Mouse (Mus musculus): ENCODE measurements around the gene Tbc1d1. TPM values are rescaled to one million over a fixed set of nuclear protein-coding genes. Genes with fewer than 3 reads are reported as not detected.

Tbc1d1 gene
- polyA plus RNA-seq, 1 experiment: 14.0 TPM

- peaks cover 2% of the 10 kb centered on the region; the same call in 1 of the 2 replicates for H3K4me1 ChIP-seq (ENCODE audit: control insufficient read depth, insufficient read depth, insufficient read length, low read length)
- no peaks in the 10 kb centered on the region for H3K27me3 ChIP-seq (ENCODE audit: control insufficient read depth, insufficient read depth, low read length)
- WGBS: 78% methylated on average over 5 of the region's 5 CpGs
- no peak overlapping the region for H3K4me3 ChIP-seq (ENCODE audit: low read depth, low read length)
- peaks cover 5% of the 10 kb centered on the region for H3K36me3 ChIP-seq (ENCODE audit: control insufficient read depth, insufficient read depth, low read length)
- no peak for TF ChIP-seq POLR2A (IDR thresholded peaks at IDR 0.05; ENCODE audit: low read depth, low read length)
- TF ChIP-seq CTCF (IDR thresholded peaks at IDR 0.05; ENCODE audit: extremely low read depth, insufficient read length, insufficient replicate concordance, low read depth, low read length): no peak
- H3K27ac ChIP-seq (ENCODE audit: insufficient read depth, low read depth, low read length): no peak overlapping the region
Measured at GRCm38 (mm10) chr5:64131550-64131949, 24.6 kb upstream of the Tbc1d1 start.

DNA sequence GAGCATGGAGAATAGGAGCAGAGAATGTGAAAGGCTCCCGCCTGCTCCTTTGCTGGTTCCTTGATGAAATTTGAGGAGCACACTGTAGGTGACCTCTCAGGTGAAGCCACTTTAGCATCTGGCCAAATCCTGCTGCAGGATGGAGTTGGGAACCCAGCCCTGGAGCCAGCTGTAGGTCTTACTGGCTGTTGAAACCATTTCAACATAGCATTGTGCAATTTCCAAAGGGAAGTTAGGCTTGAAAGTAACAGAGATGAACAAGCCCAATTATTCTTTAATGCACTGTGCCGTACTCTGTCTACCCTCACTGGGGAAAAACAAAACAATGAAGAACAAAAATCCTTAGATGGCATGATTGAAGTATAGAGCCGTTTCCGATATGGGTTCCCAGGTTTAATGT lies 22.2 kb upstream of the Tbc1d1 start:
- no peaks in the 10 kb centered on the region for H3K36me3 ChIP-seq (ENCODE audit: control insufficient read depth, insufficient read depth, low read length)
- no peak overlapping the region for H3K4me3 ChIP-seq (ENCODE audit: low read depth, low read length)
- H3K4me1 ChIP-seq (ENCODE audit: control insufficient read depth, insufficient read depth, insufficient read length, low read length): peaks cover 2% of the 10 kb centered on the region; the same call in 1 of the 2 replicates
- WGBS: 89% methylated on average over 4 of the region's 4 CpGs
- TF ChIP-seq POLR2A (IDR thresholded peaks at IDR 0.05; ENCODE audit: low read depth, low read length) (no peak), CTCF (IDR thresholded peaks at IDR 0.05; ENCODE audit: extremely low read depth, insufficient read length, insufficient replicate concordance, low read depth, low read length) (no peak)
- no peaks in the 10 kb centered on the region for H3K27me3 ChIP-seq (ENCODE audit: control insufficient read depth, insufficient read depth, low read length)
- H3K27ac ChIP-seq (ENCODE audit: insufficient read depth, low read depth, low read length): no peak overlapping the region

GRCm38 (mm10) chr5:64136325-64136724 lies 19.8 kb upstream of the Tbc1d1 start:
- no peaks in the 10 kb centered on the region for H3K4me1 ChIP-seq (ENCODE audit: control insufficient read depth, insufficient read depth, insufficient read length, low read length)
- no peak overlapping the region for H3K4me3 ChIP-seq (ENCODE audit: low read depth, low read length)
- H3K27me3 ChIP-seq (ENCODE audit: control insufficient read depth, insufficient read depth, low read length): no peaks in the 10 kb centered on the region
- 74% methylated on average over 5 of the region's 5 CpGs for WGBS
- no peak overlapping the region for H3K27ac ChIP-seq (ENCODE audit: insufficient read depth, low read depth, low read length)
- H3K36me3 ChIP-seq (ENCODE audit: control insufficient read depth, insufficient read depth, low read length): no peaks in the 10 kb centered on the region
- TF ChIP-seq POLR2A (IDR thresholded peaks at IDR 0.05; ENCODE audit: low read depth, low read length): no peak
- TF ChIP-seq CTCF (IDR thresholded peaks at IDR 0.05; ENCODE audit: extremely low read depth, insufficient read length, insufficient replicate concordance, low read depth, low read length): peak; percentile 64; the same call in 1 of the 2 replicates

- 59% methylated on average over 3 of the region's 3 CpGs for WGBS
- Histone ChIP-seq H3K4me3 (ENCODE audit: low read depth, low read length) (no peak overlapping the region), H3K4me1 (ENCODE audit: control insufficient read depth, insufficient read depth, insufficient read length, low read length) (no peaks in the 10 kb centered on the region), H3K36me3 (ENCODE audit: control insufficient read depth, insufficient read depth, low read length) (no peaks in the 10 kb centered on the region), H3K27me3 (ENCODE audit: control insufficient read depth, insufficient read depth, low read length) (no peaks in the 10 kb centered on the region), H3K27ac (ENCODE audit: insufficient read depth, low read depth, low read length) (no peak overlapping the region)
- TF ChIP-seq POLR2A (IDR thresholded peaks at IDR 0.05; ENCODE audit: low read depth, low read length) (no peak), CTCF (IDR thresholded peaks at IDR 0.05; ENCODE audit: extremely low read depth, insufficient read length, insufficient replicate concordance, low read depth, low read length) (no peak)
Measured at GRCm38 (mm10) chr5:64140202-64140601, 15.9 kb upstream of the Tbc1d1 start.

DNA sequence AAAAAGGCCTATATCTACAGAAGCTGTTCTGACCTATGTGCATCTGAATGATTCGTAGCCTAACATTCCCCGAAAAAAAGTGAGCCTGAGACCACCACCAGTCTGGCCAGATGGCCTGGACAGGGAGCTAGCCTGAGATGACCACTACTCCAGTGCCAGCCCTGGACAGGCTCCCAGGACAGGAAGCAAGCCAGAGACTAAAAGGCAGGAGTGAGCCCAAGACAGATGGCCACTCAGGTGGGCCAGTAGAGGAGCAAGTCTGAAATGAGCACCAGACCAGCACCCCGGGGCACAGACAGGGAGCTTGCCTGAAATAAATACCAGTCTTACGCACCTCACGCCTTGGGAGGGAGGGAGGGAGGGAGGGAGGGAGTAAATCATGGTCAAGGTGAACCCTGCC lies 11.8 kb upstream of the Tbc1d1 start:
- Histone ChIP-seq H3K4me1 (ENCODE audit: control insufficient read depth, insufficient read depth, insufficient read length, low read length) (no peaks in the 10 kb centered on the region), H3K36me3 (ENCODE audit: control insufficient read depth, insufficient read depth, low read length) (no peaks in the 10 kb centered on the region), H3K4me3 (ENCODE audit: low read depth, low read length) (no peak overlapping the region), H3K27ac (ENCODE audit: insufficient read depth, low read depth, low read length) (no peak overlapping the region), H3K27me3 (ENCODE audit: control insufficient read depth, insufficient read depth, low read length) (no peaks in the 10 kb centered on the region)
- TF ChIP-seq POLR2A (IDR thresholded peaks at IDR 0.05; ENCODE audit: low read depth, low read length) (no peak), CTCF (IDR thresholded peaks at IDR 0.05; ENCODE audit: extremely low read depth, insufficient read length, insufficient replicate concordance, low read depth, low read length) (no peak)
- WGBS: 77% methylated on average over 5 of the region's 5 CpGs

DNA sequence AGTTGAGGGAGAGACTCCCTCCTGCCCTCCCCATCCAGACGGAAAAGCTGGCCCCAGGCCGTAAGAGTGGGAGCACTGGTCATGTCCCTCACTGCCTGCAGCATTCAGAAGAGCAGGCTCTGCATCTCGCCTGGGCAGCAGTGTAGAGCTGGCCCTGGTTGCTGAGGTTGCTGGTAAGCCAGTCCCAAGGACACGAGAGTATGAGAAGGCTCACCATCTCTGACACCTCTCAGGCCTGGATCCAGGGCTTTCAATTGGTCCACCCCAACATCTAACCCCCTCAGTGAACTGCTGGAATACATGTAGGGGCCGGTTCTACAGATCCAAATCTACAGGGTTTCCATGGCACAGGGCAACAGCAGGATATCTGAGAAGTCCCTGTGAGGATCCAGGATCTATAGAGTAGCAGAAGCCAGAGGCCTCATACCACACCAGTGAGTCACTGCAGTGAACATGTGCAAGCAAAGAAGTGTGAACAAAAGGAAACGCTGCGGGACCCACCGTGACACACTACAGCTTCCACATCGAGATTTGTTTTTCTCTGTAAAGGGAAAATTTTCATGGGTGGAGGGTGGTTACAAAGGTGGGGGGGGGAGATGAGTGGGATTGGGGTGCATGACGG lies 9.6 kb upstream of the Tbc1d1 start:
- no peak overlapping the region for H3K27ac ChIP-seq (ENCODE audit: insufficient read depth, low read depth, low read length)
- WGBS: 84% methylated on average over 10 of the region's 10 CpGs
- no peaks in the 10 kb centered on the region for H3K36me3 ChIP-seq (ENCODE audit: control insufficient read depth, insufficient read depth, low read length)
- H3K4me3 ChIP-seq (ENCODE audit: low read depth, low read length): no peak overlapping the region
- H3K4me1 ChIP-seq (ENCODE audit: control insufficient read depth, insufficient read depth, insufficient read length, low read length): no peaks in the 10 kb centered on the region
- H3K27me3 ChIP-seq (ENCODE audit: control insufficient read depth, insufficient read depth, low read length): no peaks in the 10 kb centered on the region
- no peak for TF ChIP-seq POLR2A (IDR thresholded peaks at IDR 0.05; ENCODE audit: low read depth, low read length)
- no peak for TF ChIP-seq CTCF (IDR thresholded peaks at IDR 0.05; ENCODE audit: extremely low read depth, insufficient read length, insufficient replicate concordance, low read depth, low read length)

- no peaks in the 10 kb centered on the region for H3K27me3 ChIP-seq (ENCODE audit: control insufficient read depth, insufficient read depth, low read length)
- H3K4me3 ChIP-seq (ENCODE audit: low read depth, low read length): peak overlapping the region; percentile 57
- WGBS: 9% methylated on average over 17 of the region's 17 CpGs
- H3K27ac ChIP-seq (ENCODE audit: insufficient read depth, low read depth, low read length): no peak overlapping the region
- H3K4me1 ChIP-seq (ENCODE audit: control insufficient read depth, insufficient read depth, insufficient read length, low read length): no peaks in the 10 kb centered on the region
- H3K36me3 ChIP-seq (ENCODE audit: control insufficient read depth, insufficient read depth, low read length): no peaks in the 10 kb centered on the region
- TF ChIP-seq CTCF (IDR thresholded peaks at IDR 0.05; ENCODE audit: extremely low read depth, insufficient read length, insufficient replicate concordance, low read depth, low read length) (no peak), POLR2A (IDR thresholded peaks at IDR 0.05; ENCODE audit: low read depth, low read length) (no peak)
Measured at GRCm38 (mm10) chr5:64149184-64150127, 6.6 kb upstream of the Tbc1d1 start.

All from small intestine, adult 2 months (tissue).